Mouse (Mus musculus): ENCODE measurements around the gene Zfp866. TPM values are rescaled to one million over a fixed set of nuclear protein-coding genes. Genes with fewer than 3 reads are reported as not detected.

Zfp866 gene
- total RNA-seq, 1 experiment from 2014 or later, result 21.6 TPM

DNA sequence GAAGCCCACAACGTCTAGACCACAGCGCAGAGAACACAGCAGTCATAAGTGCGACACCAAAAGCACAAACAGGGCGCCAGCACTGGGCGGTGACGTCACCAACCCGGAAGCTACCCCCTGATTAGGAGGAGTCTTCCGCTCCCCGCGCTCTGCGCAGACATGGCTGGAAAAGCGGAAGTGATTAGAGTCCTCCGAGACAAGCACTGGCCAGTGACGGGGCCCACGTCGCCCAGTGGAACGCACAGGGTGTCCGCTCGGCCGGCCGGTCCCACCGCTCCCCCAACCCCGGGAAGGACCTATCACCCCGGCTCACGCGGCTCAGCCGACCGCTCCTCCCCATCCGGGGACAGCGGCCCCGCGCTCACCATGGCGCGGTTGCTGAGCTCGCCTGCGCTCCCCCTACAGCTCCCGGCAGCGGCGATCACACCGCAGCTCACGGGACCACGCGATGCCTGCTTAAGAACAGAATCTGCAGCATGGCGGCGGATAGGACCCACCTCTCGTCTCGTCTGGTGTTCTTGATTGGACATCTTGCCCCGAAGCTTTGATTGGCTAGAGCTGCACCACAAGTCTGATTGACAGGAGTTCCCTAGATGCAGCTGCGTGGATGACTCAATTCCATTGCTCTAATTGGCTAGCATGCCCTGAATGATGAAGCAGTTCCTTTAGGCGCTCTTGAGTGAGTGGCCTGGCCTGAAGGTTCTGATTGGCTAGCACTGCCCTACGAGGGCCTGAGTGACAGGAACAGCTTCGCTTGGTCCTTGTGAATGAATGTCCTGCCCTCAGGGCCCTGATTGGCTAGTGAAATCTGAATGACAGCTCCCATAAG lies 74.4 kb downstream of the Zfp866 start:
- DNase-seq, result peak; percentile 96

GRCm38 (mm10) chr8:69715366-69715765 lies 75.6 kb downstream of the Zfp866 start:
- no peak for DNase-seq

DNA sequence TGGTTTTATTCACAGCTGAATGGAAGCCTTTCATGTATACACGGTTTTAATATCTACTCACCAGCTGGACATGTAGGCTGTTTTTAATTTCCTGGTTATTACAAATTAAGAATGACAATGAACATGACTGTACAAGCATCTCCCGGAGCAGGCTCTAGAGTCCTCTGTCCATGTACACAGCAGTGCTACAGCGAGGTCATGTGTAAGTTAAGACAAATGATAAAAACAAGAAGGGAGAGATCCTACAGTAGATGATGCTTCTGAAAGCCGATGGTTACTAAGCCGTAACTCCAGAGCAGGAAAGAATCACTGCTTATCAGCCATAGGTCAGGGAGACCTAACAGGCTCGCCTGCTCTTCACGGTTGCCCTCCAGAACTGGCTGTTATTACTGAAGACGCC lies 77.5 kb downstream of the Zfp866 start:
- DNase-seq, result no peak

Other genes with a start within 250 kb of the Zfp866 start
- gene Zfp868, start 165.6 kb downstream of the Zfp866 start, total RNA-seq (2021), result 12.3 and 13.6 TPM in 2 replicates
- gene Zfp964, start 136.7 kb downstream of the Zfp866 start, total RNA-seq (2021), result 2.0 and 2.4 TPM in 2 replicates
- gene Zfp869, start 80.5 kb downstream of the Zfp866 start, total RNA-seq (2021), result 17.6 and 21.5 TPM in 2 replicates
- gene Zfp963, start 41.2 kb downstream of the Zfp866 start, total RNA-seq (2021), result 2.8 and 3.9 TPM in 2 replicates
- 0.63 and 4.2 TPM in 2 replicates for gene Gm20422, start 16.3 kb downstream of the Zfp866 start, total RNA-seq (2021)
- 34.8 and 36.3 TPM in 2 replicates for gene Atp13a1, start within 50 bp of the Zfp866 start, total RNA-seq (2021)
- gene Gmip, start 17.5 kb upstream of the Zfp866 start, total RNA-seq (2021), result 9.1 and 19.4 TPM in 2 replicates
- gene Lpar2, start 31.3 kb upstream of the Zfp866 start, total RNA-seq (2021), result 1.1 and 1.3 TPM in 2 replicates
- 1.3 and 1.8 TPM in 2 replicates for gene Pbx4, start 41.3 kb upstream of the Zfp866 start, total RNA-seq (2021)
- 0.07 and 0.15 TPM in 2 replicates for gene Cilp2, start 96.5 kb upstream of the Zfp866 start, total RNA-seq (2021)
- 0.83 and 0.85 TPM in 2 replicates for gene Tssk6, start 111.0 kb upstream of the Zfp866 start, total RNA-seq (2021)
- gene Ndufa13, start 111.4 kb upstream of the Zfp866 start, total RNA-seq (2021), result 239 and 250 TPM in 2 replicates
- gene Yjefn3, start 111.5 kb upstream of the Zfp866 start, total RNA-seq (2021), result 5.7 and 6.7 TPM in 2 replicates
- 105 and 111 TPM in 2 replicates for gene Gatad2a, start 205.2 kb upstream of the Zfp866 start, total RNA-seq (2021)

All from adrenal gland, postnatal 14 days (tissue).